10 mouse cellular contexts compared by ENCODE assay signal in genomic region chr1:92453751-92454445, GRCm38 (mm10). TPM values are rescaled to one million over a fixed set of nuclear protein-coding genes. Genes with fewer than 3 reads are reported as not detected.
A peak's percentile ranks its signal among the peaks of the same experiment; 100 is the strongest.
DNase-seq lines count a peak whose midpoint lies in the region; ATAC-seq lines count a peak whose summit lies in the region.
"Had no signal": no experiment of that assay in that cellular context is flagged by ENCODE, and none has a peak within 500 bp of the region (broad histone marks: within the 10 kb centered on the region; RNA-seq: fewer than 3 reads in every experiment).

No protein-coding gene starts in this region.

- WGBS in heart, embryonic 11.5 days (ENCODE audit: insufficient replicate concordance): 70% methylated on average over 8 of the region's 8 CpGs
- 73% methylated on average over 8 of the region's 8 CpGs for WGBS in midbrain, embryonic 14.5 days
- WGBS in midbrain, embryonic 16.5 days: 80% methylated on average over 8 of the region's 8 CpGs
- WGBS in kidney, embryonic 15.5 days: 70% methylated on average over 8 of the region's 8 CpGs

- H3K27ac ChIP-seq in heart, embryonic 11.5 days (ENCODE audit: low read depth, low read length): no peak overlapping the region
- no peak overlapping the region for H3K27ac ChIP-seq in midbrain, embryonic 14.5 days (replicated peaks; ENCODE audit: low read depth, low read length)
- no peak overlapping the region for H3K27ac ChIP-seq in midbrain, embryonic 16.5 days (ENCODE audit: low read length)
- H3K27ac ChIP-seq in kidney, embryonic 15.5 days: no peak overlapping the region
- H3K27ac ChIP-seq: limb, embryonic 12.5 days had no signal

- H3K4me3 ChIP-seq in heart, embryonic 11.5 days (ENCODE audit: low read depth, low read length): no peak overlapping the region
- no peak overlapping the region for H3K4me3 ChIP-seq in midbrain, embryonic 14.5 days (replicated peaks; ENCODE audit: low read depth, low read length)
- no peak overlapping the region for H3K4me3 ChIP-seq in midbrain, embryonic 16.5 days (ENCODE audit: low read depth, low read length)
- H3K4me3 ChIP-seq in kidney, embryonic 15.5 days (replicated peaks): no peak overlapping the region
- H3K4me3 ChIP-seq: limb, embryonic 12.5 days had no signal

- H3K9ac ChIP-seq in heart, embryonic 11.5 days (ENCODE audit: low read depth, low read length): no peak overlapping the region
- no peak overlapping the region for H3K9ac ChIP-seq in midbrain, embryonic 14.5 days (replicated peaks; ENCODE audit: low read length)
- no peak overlapping the region for H3K9ac ChIP-seq in midbrain, embryonic 16.5 days (ENCODE audit: low read depth, low read length)
- no peak overlapping the region for H3K9ac ChIP-seq in kidney, embryonic 15.5 days
- H3K9ac ChIP-seq: limb, embryonic 12.5 days had no signal

- H3K36me3 ChIP-seq in heart, embryonic 11.5 days (ENCODE audit: control insufficient read depth, insufficient read depth, low read length): peaks cover 42% of the 10 kb centered on the region
- H3K36me3 ChIP-seq in midbrain, embryonic 14.5 days (ENCODE audit: control insufficient read depth, insufficient read depth, low read length): peaks cover 86% of the 10 kb centered on the region
- peaks cover 40% of the 10 kb centered on the region for H3K36me3 ChIP-seq in midbrain, embryonic 16.5 days (ENCODE audit: control insufficient read depth, insufficient read depth, low read length)
- H3K36me3 ChIP-seq in kidney, embryonic 15.5 days: peaks cover 94% of the 10 kb centered on the region

- H3K4me1 ChIP-seq in heart, embryonic 11.5 days (ENCODE audit: control insufficient read depth, insufficient read depth, low read length): 0 out of 2 replicates have a peak, but pooled peaks cover under 1% of the 10 kb centered on the region
- no peaks in the 10 kb centered on the region for H3K4me1 ChIP-seq in midbrain, embryonic 14.5 days (ENCODE audit: control insufficient read depth, insufficient read depth, low read length)
- no peaks in the 10 kb centered on the region for H3K4me1 ChIP-seq in midbrain, embryonic 16.5 days (ENCODE audit: control insufficient read depth, insufficient read depth, low read length)
- H3K4me1 ChIP-seq in kidney, embryonic 15.5 days: no peaks in the 10 kb centered on the region
- H3K4me1 ChIP-seq: limb, embryonic 12.5 days had no signal

- no peaks in the 10 kb centered on the region for H3K27me3 ChIP-seq in heart, embryonic 11.5 days (ENCODE audit: control insufficient read depth, insufficient read depth, low read length)
- H3K27me3 ChIP-seq in midbrain, embryonic 14.5 days (ENCODE audit: control insufficient read depth, insufficient read depth, low read length): no peaks in the 10 kb centered on the region
- no peaks in the 10 kb centered on the region for H3K27me3 ChIP-seq in midbrain, embryonic 16.5 days (ENCODE audit: control insufficient read depth, insufficient read depth, low read depth, low read length)
- no peaks in the 10 kb centered on the region for H3K27me3 ChIP-seq in kidney, embryonic 15.5 days
- H3K27me3 ChIP-seq: limb, embryonic 12.5 days had no signal

- no peak overlapping the region for H3K4me2 ChIP-seq in heart, embryonic 11.5 days
- no peak overlapping the region for H3K4me2 ChIP-seq in midbrain, embryonic 14.5 days (ENCODE audit: low read length)
- no peak overlapping the region for H3K4me2 ChIP-seq in midbrain, embryonic 16.5 days (ENCODE audit: low read length)
- H3K4me2 ChIP-seq in kidney, embryonic 15.5 days: no peak overlapping the region
- H3K4me2 ChIP-seq: limb, embryonic 12.5 days had no signal

- peak; percentile 56 for DNase-seq in heart, adult 11 months
- DNase-seq in midbrain, embryonic 14.5 days: peak; percentile 76
- DNase-seq in embryo, embryonic 11.5 days (ENCODE audit: low read depth, low spot score): peak; percentile 37
- DNase-seq in right cerebral cortex, postnatal 10 days (ENCODE audit: low spot score in 2 of 2): no peak
- no peak for DNase-seq in right cerebral cortex, postnatal 14 days
- DNase-seq: gastrocnemius, postnatal 10 days had no signal

- H3K9me3 ChIP-seq in heart, embryonic 11.5 days (replicated peaks; ENCODE audit: control insufficient read depth, low read length): no peaks in the 10 kb centered on the region
- no peaks in the 10 kb centered on the region for H3K9me3 ChIP-seq in midbrain, embryonic 14.5 days (ENCODE audit: control insufficient read depth, low read length)
- no peaks in the 10 kb centered on the region for H3K9me3 ChIP-seq in midbrain, embryonic 16.5 days (replicated peaks; ENCODE audit: control insufficient read depth, low read length, poor library complexity, severe bottlenecking)
- H3K9me3 ChIP-seq in kidney, embryonic 15.5 days (replicated peaks): no peaks in the 10 kb centered on the region
- H3K9me3 ChIP-seq: limb, embryonic 12.5 days had no signal

- ATAC-seq in heart, embryonic 11.5 days (replicated peaks; ENCODE audit: insufficient number of reproducible peaks, low FRiP score, low TSS enrichment): no peak
- no peak for ATAC-seq in midbrain, embryonic 14.5 days (ENCODE audit: low FRiP score, low TSS enrichment)
- no peak for ATAC-seq in midbrain, embryonic 16.5 days
- no peak for ATAC-seq in kidney, embryonic 15.5 days (replicated peaks; ENCODE audit: low FRiP score)

RNA-seq across cellular contexts. Expression of gene Ndufa10, which starts 19.8 kb away (rescaled TPM):
- polyA plus RNA-seq in heart, embryonic 11.5 days (2014; fragmentation: Nextera tagmentation; extraction: Ambion mirVana): 462 and 465 TPM in 2 replicates
- 286 and 304 TPM in 2 replicates for polyA plus RNA-seq in midbrain, embryonic 14.5 days (2014; fragmentation: Nextera tagmentation; extraction: Ambion mirVana)
- 300 and 309 TPM in 2 replicates for polyA plus RNA-seq in midbrain, embryonic 16.5 days (2015; fragmentation: Nextera tagmentation; extraction: Ambion mirVana)
- polyA plus RNA-seq in kidney, embryonic 15.5 days (2015; fragmentation: Nextera tagmentation; extraction: Ambion mirVana): 303 and 309 TPM in 2 replicates

RNA-seq across cellular contexts. Expression of gene Olfr1416, which starts 31.0 kb away (rescaled TPM):
- polyA plus RNA-seq in heart, embryonic 11.5 days (2014; fragmentation: Nextera tagmentation; extraction: Ambion mirVana): not detected in 2 replicates
- polyA plus RNA-seq in midbrain, embryonic 14.5 days (2014; fragmentation: Nextera tagmentation; extraction: Ambion mirVana): not detected in 2 replicates
- not detected in 2 replicates for polyA plus RNA-seq in midbrain, embryonic 16.5 days (2015; fragmentation: Nextera tagmentation; extraction: Ambion mirVana)
- polyA plus RNA-seq in kidney, embryonic 15.5 days (2015; fragmentation: Nextera tagmentation; extraction: Ambion mirVana): not detected in 2 replicates
- polyA plus RNA-seq: limb, embryonic 12.5 days had no signal

RNA-seq across cellular contexts. Expression of gene Olfr1415, which starts 42.0 kb away (rescaled TPM):
- polyA plus RNA-seq in heart, embryonic 11.5 days (2014; fragmentation: Nextera tagmentation; extraction: Ambion mirVana): not detected in 2 replicates
- not detected in 2 replicates for polyA plus RNA-seq in midbrain, embryonic 14.5 days (2014; fragmentation: Nextera tagmentation; extraction: Ambion mirVana)
- not detected in 2 replicates for polyA plus RNA-seq in midbrain, embryonic 16.5 days (2015; fragmentation: Nextera tagmentation; extraction: Ambion mirVana)
- not detected in 2 replicates for polyA plus RNA-seq in kidney, embryonic 15.5 days (2015; fragmentation: Nextera tagmentation; extraction: Ambion mirVana)
- polyA plus RNA-seq: limb, embryonic 12.5 days had no signal

Comparison
In these comparisons a context has a peak if more than half of its experiments do, and no peak if none do; other contexts are left out.
1. DNase-seq: peak in heart, adult 11 months (single experiment), midbrain, embryonic 14.5 days (single experiment) and embryo, embryonic 11.5 days (single experiment); none in right cerebral cortex, postnatal 10 days (0 of 2) and right cerebral cortex, postnatal 14 days (single experiment).